Mouse (Mus musculus): ENCODE measurements around the gene Dusp13.

DNA sequence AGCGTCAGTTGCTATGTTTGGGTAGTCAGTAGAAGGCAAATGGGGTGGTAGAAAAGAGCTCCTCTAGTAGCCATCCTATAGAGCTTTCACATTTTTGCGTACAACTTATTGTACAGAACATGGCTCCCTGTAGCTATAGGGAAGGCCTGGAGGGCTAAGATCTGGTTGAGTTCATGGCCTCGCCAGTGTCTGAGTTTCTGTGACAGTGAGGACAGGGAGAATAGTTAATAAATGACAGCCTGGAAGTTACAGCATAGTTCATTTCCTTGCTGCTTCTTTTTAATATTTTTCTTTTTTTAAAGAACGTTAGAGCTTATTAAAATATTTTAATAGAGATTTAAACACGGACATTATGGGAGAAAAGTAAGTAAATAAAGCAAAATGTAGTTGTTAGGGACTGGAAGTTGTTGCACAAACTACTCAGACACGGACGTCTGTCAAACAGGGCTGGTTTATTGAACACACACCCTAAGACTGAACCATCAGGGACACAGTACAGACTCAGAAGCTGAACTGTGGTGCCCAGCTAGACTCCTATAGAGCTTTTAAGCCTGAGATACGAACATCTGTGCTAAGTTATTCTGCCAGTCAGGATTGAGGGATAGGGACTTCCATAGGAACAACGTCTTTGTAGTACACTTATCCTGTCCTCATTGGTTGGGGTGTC lies 39.7 kb upstream of the Dusp13 start:
- TF ChIP-seq CTCF (IDR thresholded peaks at IDR 0.05; ENCODE audit: low read depth, low read length) (no peak), POLR2A (IDR thresholded peaks at IDR 0.05; ENCODE audit: borderline replicate concordance, low read depth, low read length) (no peak)
